Mouse (Mus musculus) effector memory CD4-positive, alpha-beta T cell, adult 5 months (primary cell): ENCODE results near the gene Olfr1386. TPM values are rescaled to one million over a fixed set of nuclear protein-coding genes. Genes with fewer than 3 reads are reported as not detected.

Source experiments
- polyA plus RNA-seq: library from polyadenylated mRNA; unstranded; fragments of 100-300 nt; shearing (Covaris generic); gene quantifications from one replicate; pipeline ENCODE4 v1.2.1, GENCODE M21; 2017

Olfr1386 gene
- not detected for polyA plus RNA-seq

GRCm38 (mm10) chr11:49464746-49465145 lies at the start of gene Olfr1386:
Gene Olfr1386 (plus strand): TSS chr11:49465046.

GRCm38 (mm10) chr11:49422767-49423166 lies 42.1 kb upstream of the Olfr1386 start, which contains the start of gene Olfr1389:
Gene Olfr1389 (plus strand): TSS chr11:49423067.

GRCm38 (mm10) chr11:49436411-49436810 lies 28.4 kb upstream of the Olfr1386 start, which contains the start of gene Olfr1388:
Gene Olfr1388 (plus strand): TSS chr11:49436624.

GRCm38 (mm10) chr11:49455043-49455442 lies 9.8 kb upstream of the Olfr1386 start, which contains the start of gene Olfr1387:
Gene Olfr1387 (plus strand): TSS chr11:49455343.

GRCm38 (mm10) chr11:49488770-49489169 lies 23.9 kb downstream of the Olfr1386 start, which contains the start of gene Olfr1385:
Gene Olfr1385 (plus strand): TSS chr11:49489070.

GRCm38 (mm10) chr11:49519348-49519747 lies 54.5 kb downstream of the Olfr1386 start, which contains the start of gene Olfr1383:
Gene Olfr1383 (plus strand): TSS chr11:49519648.

Other genes with a start within 250 kb of the Olfr1386 start
- gene Mgat1, start 220.9 kb upstream of the Olfr1386 start, polyA plus RNA-seq: 32.3 TPM
- gene Olfr1393, start 186.7 kb upstream of the Olfr1386 start, polyA plus RNA-seq: not detected
- gene Olfr1392, start 179.8 kb upstream of the Olfr1386 start, polyA plus RNA-seq: not detected
- not detected for gene Olfr10, start 160.3 kb upstream of the Olfr1386 start, polyA plus RNA-seq
- gene Olfr1391, start 142.3 kb upstream of the Olfr1386 start, polyA plus RNA-seq: not detected
- gene Olfr1390, start 129.9 kb upstream of the Olfr1386 start, polyA plus RNA-seq: not detected
- gene Olfr1389, start 42.0 kb upstream of the Olfr1386 start, polyA plus RNA-seq: not detected
- not detected for gene Olfr1388, start 28.4 kb upstream of the Olfr1386 start, polyA plus RNA-seq
- not detected for gene Olfr1387, start 9.7 kb upstream of the Olfr1386 start, polyA plus RNA-seq
- 0.15 TPM for gene Olfr1385, start 24.0 kb downstream of the Olfr1386 start, polyA plus RNA-seq
- gene Olfr1384, start 41.7 kb downstream of the Olfr1386 start, polyA plus RNA-seq: not detected
- gene Olfr1383, start 54.6 kb downstream of the Olfr1386 start, polyA plus RNA-seq: not detected
- gene Olfr1382, start 63.2 kb downstream of the Olfr1386 start, polyA plus RNA-seq: not detected
- gene Olfr1381, start 78.4 kb downstream of the Olfr1386 start, polyA plus RNA-seq: 0.12 TPM
- gene Olfr1380, start 91.8 kb downstream of the Olfr1386 start, polyA plus RNA-seq: not detected
- gene Flt4, start 144.2 kb downstream of the Olfr1386 start, polyA plus RNA-seq: not detected
- gene Scgb3a1, start 198.6 kb downstream of the Olfr1386 start, polyA plus RNA-seq: not detected
- gene Cnot6, start 247.7 kb downstream of the Olfr1386 start, polyA plus RNA-seq: 69.3 TPM